8 mouse cellular contexts compared by ENCODE assay signal in the genomic region with DNA sequence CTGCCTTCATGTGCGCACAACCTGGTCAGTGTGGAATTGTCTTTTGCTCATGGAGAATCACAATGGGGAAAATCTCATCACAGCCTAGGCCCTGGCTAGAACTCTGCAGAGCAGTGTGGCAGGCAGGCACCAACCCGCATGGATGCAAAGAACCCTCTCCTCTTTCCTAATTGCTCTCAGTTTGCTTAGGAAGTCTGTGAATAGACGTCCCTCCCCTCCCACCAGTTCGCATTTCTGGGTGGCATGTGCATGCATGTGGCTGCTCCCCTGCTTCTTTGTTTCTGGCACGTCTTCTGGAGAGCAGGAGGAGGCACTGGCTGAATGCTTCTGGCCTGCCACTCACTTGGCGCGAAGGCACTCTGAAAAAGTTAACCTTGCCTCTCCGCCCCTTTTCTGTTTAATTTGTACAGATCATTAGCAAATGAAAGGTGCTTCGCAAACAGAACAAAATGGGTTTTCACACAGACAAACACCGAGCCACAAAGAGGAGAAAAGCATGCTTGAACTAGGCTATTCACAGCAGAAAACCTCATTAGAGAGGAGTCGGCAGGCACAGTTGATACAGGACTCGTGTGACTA.
DNase-seq lines count a peak whose midpoint lies in the region; ATAC-seq and TF ChIP-seq lines count a peak whose summit lies in the region.
"Had no signal": no experiment of that assay in that cellular context is flagged by ENCODE, and none has a peak within 500 bp of the region (broad histone marks: within the 10 kb centered on the region; RNA-seq: fewer than 3 reads in every experiment).

No protein-coding gene starts in this region.

- no peaks in the 10 kb centered on the region for H3K9me3 ChIP-seq in hindbrain, embryonic 11.5 days (ENCODE audit: control insufficient read depth, low read length)
- H3K9me3 ChIP-seq in neural tube, embryonic 12.5 days, result no peaks in the 10 kb centered on the region

- no peaks in the 10 kb centered on the region for H3K79me2 ChIP-seq in heart, adult 2 months (replicated peaks; ENCODE audit: control insufficient read depth, insufficient read depth, low read length)

- H3K36me3 ChIP-seq in hindbrain, embryonic 11.5 days (ENCODE audit: control insufficient read depth, insufficient read depth, low read length), result no peaks in the 10 kb centered on the region
- H3K36me3 ChIP-seq in neural tube, embryonic 12.5 days, result no peaks in the 10 kb centered on the region
- no peaks in the 10 kb centered on the region for H3K36me3 ChIP-seq in heart, adult 2 months (ENCODE audit: control insufficient read depth, insufficient read depth, low read length)

- H3K27ac ChIP-seq in hindbrain, embryonic 11.5 days (ENCODE audit: low read depth, low read length), result no peak overlapping the region
- no peak overlapping the region for H3K27ac ChIP-seq in neural tube, embryonic 12.5 days
- no peak overlapping the region for H3K27ac ChIP-seq in heart, adult 2 months

- H3K9ac ChIP-seq in hindbrain, embryonic 11.5 days (ENCODE audit: low read depth, low read length), result no peak overlapping the region
- no peak overlapping the region for H3K9ac ChIP-seq in neural tube, embryonic 12.5 days
- no peak overlapping the region for H3K9ac ChIP-seq in heart, adult 2 months (ENCODE audit: low read depth, low read length)

- peak; percentile 91 for ATAC-seq in hindbrain, embryonic 11.5 days (ENCODE audit: low FRiP score)
- peak; percentile 86 for ATAC-seq in neural tube, embryonic 12.5 days (ENCODE audit: low FRiP score, low read depth)

- H3K4me2 ChIP-seq in hindbrain, embryonic 11.5 days (replicated peaks; ENCODE audit: low read depth, low read length), result no peak overlapping the region
- no peak overlapping the region for H3K4me2 ChIP-seq in neural tube, embryonic 12.5 days (replicated peaks)

- WGBS in hindbrain, embryonic 11.5 days, result 20% methylated on average over 12 of the region's 12 CpGs
- 19% methylated on average over 12 of the region's 12 CpGs for WGBS in neural tube, embryonic 12.5 days
- WGBS in heart, adult 2 months, result 83% methylated on average over 12 of the region's 12 CpGs

- intact Hi-C loops in heart, adult 2 months (cut with DNase I), result no loop called here

- H3K27me3 ChIP-seq in hindbrain, embryonic 11.5 days (ENCODE audit: control insufficient read depth, insufficient read depth, low read length), result peaks cover 52% of the 10 kb centered on the region
- peaks cover 37% of the 10 kb centered on the region for H3K27me3 ChIP-seq in neural tube, embryonic 12.5 days (replicated peaks)
- no peaks in the 10 kb centered on the region for H3K27me3 ChIP-seq in heart, adult 2 months (ENCODE audit: control insufficient read depth, insufficient read depth, low read length)

- no peak for TF ChIP-seq CTCF in heart, adult 2 months (IDR thresholded peaks at IDR 0.05)

- peak; percentile 64 for DNase-seq in ZHBTc4 (ENCODE audit: low read depth, low spot score)
- DNase-seq in embryo, embryonic 10.5 days (ENCODE audit: low spot score), result peak; percentile 75
- peak; percentile 55 for DNase-seq in hindbrain, embryonic 11.5 days (ENCODE audit: low spot score)
- no peak for DNase-seq in T-cell, adult 2 months (ENCODE audit: low spot score)
- no peak for DNase-seq in natural killer cell, adult 2 months (ENCODE audit: low spot score in 2 of 2)
- no peak for DNase-seq in heart, adult 2 months
- DNase-seq: kidney, adult 11 months had no signal

- no peak overlapping the region for H3K4me3 ChIP-seq in hindbrain, embryonic 11.5 days (ENCODE audit: low read depth, low read length)
- no peak overlapping the region for H3K4me3 ChIP-seq in neural tube, embryonic 12.5 days
- H3K4me3 ChIP-seq in heart, adult 2 months, result no peak overlapping the region

- TF ChIP-seq EP300 in heart, adult 2 months (IDR thresholded peaks at IDR 0.05; ENCODE audit: insufficient read depth, low read depth, low read length), result no peak

- TF ChIP-seq POLR2A in heart, adult 2 months (IDR thresholded peaks at IDR 0.05; ENCODE audit: insufficient read depth, low read depth, low read length), result no peak

- H3K4me1 ChIP-seq in hindbrain, embryonic 11.5 days (replicated peaks; ENCODE audit: control insufficient read depth, insufficient read depth, low read length), result no peaks in the 10 kb centered on the region; the same call in none of the 2 replicates
- peaks cover 11% of the 10 kb centered on the region; the same call in 1 of the 2 replicates for H3K4me1 ChIP-seq in neural tube, embryonic 12.5 days
- H3K4me1 ChIP-seq in heart, adult 2 months (ENCODE audit: control insufficient read depth, insufficient read depth, low read length), result no peaks in the 10 kb centered on the region

Comparison
In these comparisons a context has a peak if more than half of its experiments do, and no peak if none do; other contexts are left out.
1. DNase-seq: peak in ZHBTc4 (single experiment), embryo, embryonic 10.5 days (single experiment) and hindbrain, embryonic 11.5 days (single experiment); none in T-cell, adult 2 months (single experiment), natural killer cell, adult 2 months (0 of 2) and heart, adult 2 months (0 of 2).